14 mouse cellular contexts compared by ENCODE assay signal in the genomic region with DNA sequence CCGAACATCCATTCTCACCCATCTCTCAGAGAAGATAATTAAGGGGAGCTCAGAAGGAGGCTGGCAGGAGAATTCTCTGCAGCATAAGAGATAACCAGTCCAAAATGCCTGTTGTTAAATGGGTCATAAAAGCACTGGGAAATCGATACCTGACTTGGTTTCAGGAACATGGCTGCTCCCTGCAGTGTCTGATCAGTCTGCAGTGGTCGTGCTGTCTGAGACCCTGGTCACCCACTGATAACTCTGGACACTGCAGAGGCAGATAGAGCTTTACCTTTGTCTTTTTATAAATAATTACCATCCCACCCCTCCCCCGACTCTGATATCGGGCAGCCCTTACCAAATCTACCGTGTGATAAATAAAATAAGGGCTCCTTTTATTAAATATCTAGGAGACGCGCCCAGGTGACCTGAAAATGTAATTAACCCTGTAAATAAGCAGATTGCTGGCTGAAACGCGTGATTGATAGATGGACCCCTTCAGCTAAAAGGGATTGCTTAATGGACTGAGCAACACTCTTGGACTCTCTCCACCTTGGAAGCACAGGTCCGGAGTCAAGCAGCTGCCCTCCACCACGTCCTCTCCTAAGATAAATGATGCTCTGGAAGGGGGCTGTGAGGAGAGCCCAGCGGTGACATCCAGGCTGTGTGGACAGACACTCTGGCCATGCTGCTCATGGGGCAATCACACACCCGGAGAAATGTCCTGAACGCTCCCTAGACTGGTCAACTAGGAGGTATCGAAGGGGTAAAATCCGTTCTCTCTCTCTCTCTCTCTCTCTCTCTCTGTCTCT.
DNase-seq lines count a peak whose midpoint lies in the region; ATAC-seq and TF ChIP-seq lines count a peak whose summit lies in the region.
"Had no signal": no experiment of that assay in that cellular context is flagged by ENCODE, and none has a peak within 500 bp of the region (broad histone marks: within the 10 kb centered on the region; RNA-seq: fewer than 3 reads in every experiment).

No protein-coding gene starts in this region.

- WGBS in forebrain, embryonic 13.5 days: 70% methylated on average over 17 of the region's 17 CpGs
- WGBS in forebrain, postnatal 0 days: 59% methylated on average over 17 of the region's 17 CpGs
- WGBS in kidney, embryonic 16.5 days: 45% methylated on average over 17 of the region's 17 CpGs
- WGBS in hindbrain, embryonic 16.5 days: 56% methylated on average over 17 of the region's 17 CpGs
- 57% methylated on average over 17 of the region's 17 CpGs for WGBS in neural tube, embryonic 14.5 days

- no peak for TF ChIP-seq CTCF in forebrain, postnatal 0 days (IDR thresholded peaks at IDR 0.05; ENCODE audit: low read depth)

- no peak overlapping the region for H3K9ac ChIP-seq in forebrain, embryonic 13.5 days
- H3K9ac ChIP-seq in forebrain, postnatal 0 days: no peak overlapping the region
- H3K9ac ChIP-seq in kidney, embryonic 16.5 days (replicated peaks; ENCODE audit: low read length): no peak overlapping the region
- no peak overlapping the region for H3K9ac ChIP-seq in hindbrain, embryonic 16.5 days (ENCODE audit: low read depth, low read length)
- H3K9ac ChIP-seq in neural tube, embryonic 14.5 days (replicated peaks; ENCODE audit: low read depth, low read length): no peak overlapping the region
- H3K9ac ChIP-seq: embryonic facial prominence, embryonic 12.5 days; heart, embryonic 15.5 days; intestine, embryonic 15.5 days; liver, embryonic 13.5 days had no signal

- H3K4me3 ChIP-seq in forebrain, embryonic 13.5 days: no peak overlapping the region
- H3K4me3 ChIP-seq in forebrain, postnatal 0 days (ENCODE audit: low read depth, low read length): no peak overlapping the region
- no peak overlapping the region for H3K4me3 ChIP-seq in kidney, embryonic 16.5 days (ENCODE audit: low read length)
- no peak overlapping the region for H3K4me3 ChIP-seq in hindbrain, embryonic 16.5 days (ENCODE audit: low read length)
- no peak overlapping the region for H3K4me3 ChIP-seq in neural tube, embryonic 14.5 days (ENCODE audit: low read depth, low read length)
- H3K4me3 ChIP-seq: embryonic facial prominence, embryonic 12.5 days; heart, embryonic 15.5 days; intestine, embryonic 15.5 days; liver, embryonic 13.5 days had no signal

- H3K36me3 ChIP-seq in forebrain, embryonic 13.5 days (ENCODE audit: poor library complexity, severe bottlenecking): no peaks in the 10 kb centered on the region
- no peaks in the 10 kb centered on the region for H3K36me3 ChIP-seq in forebrain, postnatal 0 days (ENCODE audit: insufficient read depth)
- H3K36me3 ChIP-seq in kidney, embryonic 16.5 days (ENCODE audit: insufficient read depth, low read length): no peaks in the 10 kb centered on the region
- H3K36me3 ChIP-seq in hindbrain, embryonic 16.5 days (ENCODE audit: control insufficient read depth, insufficient read depth, low read length): no peaks in the 10 kb centered on the region
- no peaks in the 10 kb centered on the region for H3K36me3 ChIP-seq in neural tube, embryonic 14.5 days (ENCODE audit: control insufficient read depth, insufficient read depth, low read length)
- H3K36me3 ChIP-seq: embryonic facial prominence, embryonic 12.5 days; heart, embryonic 15.5 days; intestine, embryonic 15.5 days; liver, embryonic 13.5 days had no signal

- H3K4me2 ChIP-seq in forebrain, embryonic 13.5 days: peak overlapping the region; percentile 29; the same call in 1 of the 2 replicates
- no peak overlapping the region for H3K4me2 ChIP-seq in forebrain, postnatal 0 days (ENCODE audit: low read depth)
- peak overlapping the region; percentile 30 for H3K4me2 ChIP-seq in kidney, embryonic 16.5 days (replicated peaks; ENCODE audit: low read depth, low read length)
- H3K4me2 ChIP-seq in hindbrain, embryonic 16.5 days (ENCODE audit: low read length): no peak overlapping the region
- H3K4me2 ChIP-seq in neural tube, embryonic 14.5 days (ENCODE audit: low read depth, low read length): no peak overlapping the region
- H3K4me2 ChIP-seq: intestine, embryonic 15.5 days; liver, embryonic 13.5 days had no signal

- no peak overlapping the region for H3K27ac ChIP-seq in forebrain, embryonic 13.5 days
- H3K27ac ChIP-seq in forebrain, postnatal 0 days (ENCODE audit: low read depth, low read length): no peak overlapping the region
- no peak overlapping the region for H3K27ac ChIP-seq in kidney, embryonic 16.5 days (ENCODE audit: low read length)
- H3K27ac ChIP-seq in hindbrain, embryonic 16.5 days (ENCODE audit: low read depth, low read length): no peak overlapping the region
- no peak overlapping the region for H3K27ac ChIP-seq in neural tube, embryonic 14.5 days (ENCODE audit: low read depth, low read length)
- H3K27ac ChIP-seq: heart, embryonic 15.5 days; intestine, embryonic 15.5 days; liver, embryonic 13.5 days; stomach, postnatal 0 days had no signal

- no peak for DNase-seq in forebrain, postnatal 0 days
- DNase-seq in kidney, postnatal 4 days: no peak
- no peak for DNase-seq in layer of hippocampus, postnatal 25 days (ENCODE audit: extremely low spot score in 1 of 2, low spot score in 1 of 2)
- DNase-seq: liver, embryonic 13.5 days; thymus, postnatal 36 days had no signal

- H3K4me1 ChIP-seq in forebrain, embryonic 13.5 days: peaks cover 13% of the 10 kb centered on the region
- H3K4me1 ChIP-seq in forebrain, postnatal 0 days (ENCODE audit: insufficient read depth): no peaks in the 10 kb centered on the region
- H3K4me1 ChIP-seq in kidney, embryonic 16.5 days (ENCODE audit: insufficient read depth, low read length): peaks cover 16% of the 10 kb centered on the region
- H3K4me1 ChIP-seq in hindbrain, embryonic 16.5 days (ENCODE audit: control insufficient read depth, insufficient read depth, low read depth, low read length): peaks cover 6% of the 10 kb centered on the region
- peaks cover 4% of the 10 kb centered on the region; the same call in 1 of the 2 replicates for H3K4me1 ChIP-seq in neural tube, embryonic 14.5 days (ENCODE audit: control insufficient read depth, insufficient read depth, low read length)
- H3K4me1 ChIP-seq: intestine, embryonic 15.5 days; liver, embryonic 13.5 days had no signal

- no peak for ATAC-seq in forebrain, embryonic 13.5 days
- no peak for ATAC-seq in forebrain, postnatal 0 days
- ATAC-seq in kidney, embryonic 16.5 days (ENCODE audit: low FRiP score, low TSS enrichment): peak; percentile 65
- ATAC-seq in hindbrain, embryonic 16.5 days: peak; percentile 58
- ATAC-seq in neural tube, embryonic 14.5 days (ENCODE audit: low read depth): peak; percentile 58
- ATAC-seq: intestine, embryonic 15.5 days; Patski had no signal

- H3K27me3 ChIP-seq in forebrain, embryonic 13.5 days: no peaks in the 10 kb centered on the region
- H3K27me3 ChIP-seq in forebrain, postnatal 0 days (ENCODE audit: insufficient read depth, low read length): no peaks in the 10 kb centered on the region
- no peaks in the 10 kb centered on the region for H3K27me3 ChIP-seq in kidney, embryonic 16.5 days (ENCODE audit: insufficient read depth, low read length)
- no peaks in the 10 kb centered on the region for H3K27me3 ChIP-seq in hindbrain, embryonic 16.5 days (replicated peaks; ENCODE audit: control insufficient read depth, insufficient read depth, low read length)
- no peaks in the 10 kb centered on the region for H3K27me3 ChIP-seq in neural tube, embryonic 14.5 days (ENCODE audit: control insufficient read depth, insufficient read depth, low read length)
- H3K27me3 ChIP-seq: embryonic facial prominence, embryonic 12.5 days; heart, embryonic 15.5 days; intestine, embryonic 15.5 days; liver, embryonic 13.5 days; Patski had no signal

- no peaks in the 10 kb centered on the region for H3K9me3 ChIP-seq in forebrain, embryonic 13.5 days (replicated peaks)
- H3K9me3 ChIP-seq in forebrain, postnatal 0 days (ENCODE audit: low read length): no peaks in the 10 kb centered on the region
- no peaks in the 10 kb centered on the region for H3K9me3 ChIP-seq in kidney, embryonic 16.5 days (ENCODE audit: low read length)
- no peaks in the 10 kb centered on the region for H3K9me3 ChIP-seq in hindbrain, embryonic 16.5 days (ENCODE audit: control insufficient read depth, low read length)
- no peaks in the 10 kb centered on the region for H3K9me3 ChIP-seq in neural tube, embryonic 14.5 days (ENCODE audit: control insufficient read depth, low read length)
- H3K9me3 ChIP-seq: embryonic facial prominence, embryonic 12.5 days; heart, embryonic 15.5 days; intestine, embryonic 15.5 days; liver, embryonic 13.5 days had no signal

Comparison
In these comparisons a context has a peak if more than half of its experiments do, and no peak if none do; other contexts are left out.
1. H3K4me2 ChIP-seq: peak in forebrain, embryonic 13.5 days (single experiment) and kidney, embryonic 16.5 days (single experiment); none in forebrain, postnatal 0 days (single experiment), hindbrain, embryonic 16.5 days (single experiment) and neural tube, embryonic 14.5 days (single experiment).
2. ATAC-seq: peak in kidney, embryonic 16.5 days (single experiment), hindbrain, embryonic 16.5 days (single experiment) and neural tube, embryonic 14.5 days (single experiment); none in forebrain, embryonic 13.5 days (single experiment) and forebrain, postnatal 0 days (single experiment).